Mouse (Mus musculus): ENCODE data around the gene Smg6.
"Not testable (repeated sequence)": the region's sequence is repeated elsewhere in the genome, so short reads cannot be mapped to it uniquely, and the experiment has no call there.

Gene Smg6

GRCm38 (mm10) chr11:75167643-75168589, 242.3 kb downstream of the Smg6 start:
- no peak for DNase-seq (ENCODE audit: low spot score)

- peak; percentile 77 for DNase-seq (ENCODE audit: low spot score)
These were observed 243.2 kb downstream of the Smg6 start for GRCm38 (mm10) chr11:75168590-75169361.

GRCm38 (mm10) chr11:75169405-75170080, 243.9 kb downstream of the Smg6 start, which contains the start of gene Hic1:
Gene Hic1 (minus strand): TSS chr11:75169519.
- DNase-seq (ENCODE audit: low spot score), result no peak

GRCm38 (mm10) chr11:75170136-75170751, 244.6 kb downstream of the Smg6 start:
- peak; percentile 94 for DNase-seq (ENCODE audit: low spot score)

- no peak for DNase-seq (ENCODE audit: low spot score)
These were observed 245.7 kb downstream of the Smg6 start for GRCm38 (mm10) chr11:75171186-75171865.

DNA sequence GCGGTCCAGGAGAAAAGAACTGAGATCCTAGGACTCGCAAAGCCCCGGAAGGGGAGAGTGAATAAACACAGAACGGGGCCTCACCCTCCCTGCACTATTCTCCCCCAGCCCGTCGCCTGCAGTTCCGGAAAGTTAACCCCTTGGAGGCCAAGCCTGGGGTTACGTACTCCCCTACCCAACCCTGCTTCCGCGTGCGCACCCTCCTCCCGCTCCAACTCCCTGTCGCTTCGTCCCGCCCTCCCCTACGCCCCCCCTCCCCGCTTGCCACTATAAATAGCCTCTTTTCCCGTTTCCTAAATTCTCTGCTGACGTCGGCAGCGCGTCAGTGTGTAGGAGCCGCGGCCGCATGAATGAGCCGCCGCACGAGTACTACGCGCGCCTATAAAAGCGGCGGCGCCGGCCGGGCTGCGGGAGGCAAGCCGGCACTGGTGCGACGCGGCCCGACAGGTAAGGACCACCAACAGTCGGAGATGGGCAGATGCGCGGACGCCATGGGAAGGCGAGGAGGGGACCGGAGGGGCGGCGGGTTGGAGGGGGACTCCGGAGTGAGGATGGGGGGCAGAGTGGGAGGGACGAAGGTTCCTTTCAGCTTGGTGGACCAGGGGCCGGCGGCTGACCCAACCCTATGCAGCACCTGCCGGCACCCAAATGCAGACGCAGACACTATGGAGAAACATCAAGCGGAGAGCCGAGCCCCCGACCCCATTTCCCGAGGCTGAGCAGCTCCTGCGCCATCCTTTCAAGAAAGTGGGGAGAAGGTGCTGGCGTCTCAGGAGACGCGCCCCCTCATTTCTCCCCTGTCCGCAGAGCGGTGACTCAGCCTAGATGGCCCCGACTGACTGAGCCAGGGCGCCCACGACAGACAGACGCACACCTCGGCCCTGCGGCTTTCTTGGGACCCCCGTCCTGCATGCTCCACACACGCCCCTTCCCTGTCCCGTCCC, 246.8 kb downstream of the Smg6 start:
- DNase-seq (ENCODE audit: low spot score), result no peak

- peak; percentile 47 for DNase-seq (ENCODE audit: low spot score)
These were observed 247.6 kb downstream of the Smg6 start for GRCm38 (mm10) chr11:75173095-75173798.

- DNase-seq (ENCODE audit: low spot score), result no peak
These were observed 248.2 kb downstream of the Smg6 start for GRCm38 (mm10) chr11:75173799-75174165.

GRCm38 (mm10) chr11:75174574-75174973, 249.0 kb downstream of the Smg6 start:
- DNase-seq (ENCODE audit: low spot score), result not testable (repeated sequence)

DNA sequence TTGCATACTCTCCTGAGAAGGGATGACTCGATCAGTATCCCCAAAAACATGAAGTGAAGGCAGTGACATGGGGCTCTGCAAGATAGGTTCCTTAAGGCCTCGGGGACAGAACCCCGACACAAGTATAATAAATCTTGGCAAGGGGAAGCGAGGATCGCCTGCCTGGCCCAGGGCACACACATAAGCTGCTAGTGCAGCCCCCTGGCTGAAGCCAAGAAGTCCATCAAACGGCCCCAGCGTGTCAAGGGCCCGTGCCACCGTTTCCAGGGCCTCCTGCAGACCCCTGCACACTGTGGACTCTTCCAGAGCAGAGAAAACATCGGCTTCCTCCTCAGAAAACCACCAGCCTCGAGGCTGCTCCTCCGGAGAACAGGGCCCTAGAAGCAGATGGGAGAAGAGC, 252.4 kb downstream of the Smg6 start:
- no peak for DNase-seq (ENCODE audit: low spot score)

DNA sequence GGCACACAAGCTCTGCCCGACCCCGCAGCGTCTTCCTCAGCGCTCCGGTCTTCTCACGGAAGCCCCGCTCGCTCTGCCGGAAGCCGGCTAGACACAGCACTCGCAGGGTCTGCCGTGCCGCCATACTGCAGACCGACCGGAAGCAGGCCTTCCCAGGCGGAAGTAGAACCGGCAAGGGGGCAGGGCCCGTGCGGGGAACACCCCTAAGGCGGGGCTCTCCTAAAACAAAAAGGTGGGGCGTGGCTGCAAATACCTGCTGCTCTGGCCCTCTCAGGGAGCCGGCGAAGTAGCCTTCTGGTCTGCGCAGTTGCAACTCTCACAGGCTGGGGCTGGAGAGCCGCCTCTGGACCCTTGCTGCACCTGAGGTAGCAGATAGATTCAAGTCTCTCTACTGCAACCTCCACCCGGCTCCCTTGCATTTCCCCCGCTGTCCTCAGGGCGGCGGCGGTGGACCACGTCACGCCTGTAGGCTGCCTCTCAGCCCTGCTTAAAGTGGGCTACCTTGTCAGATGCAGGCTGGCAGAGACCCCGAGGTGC, 253.1 kb downstream of the Smg6 start, which contains the start of gene Ovca2:
Gene Ovca2 (minus strand): TSS at position 164 of the 537 bp plus-strand sequence.
- DNase-seq (ENCODE audit: low spot score), result peak; percentile 88

DNA sequence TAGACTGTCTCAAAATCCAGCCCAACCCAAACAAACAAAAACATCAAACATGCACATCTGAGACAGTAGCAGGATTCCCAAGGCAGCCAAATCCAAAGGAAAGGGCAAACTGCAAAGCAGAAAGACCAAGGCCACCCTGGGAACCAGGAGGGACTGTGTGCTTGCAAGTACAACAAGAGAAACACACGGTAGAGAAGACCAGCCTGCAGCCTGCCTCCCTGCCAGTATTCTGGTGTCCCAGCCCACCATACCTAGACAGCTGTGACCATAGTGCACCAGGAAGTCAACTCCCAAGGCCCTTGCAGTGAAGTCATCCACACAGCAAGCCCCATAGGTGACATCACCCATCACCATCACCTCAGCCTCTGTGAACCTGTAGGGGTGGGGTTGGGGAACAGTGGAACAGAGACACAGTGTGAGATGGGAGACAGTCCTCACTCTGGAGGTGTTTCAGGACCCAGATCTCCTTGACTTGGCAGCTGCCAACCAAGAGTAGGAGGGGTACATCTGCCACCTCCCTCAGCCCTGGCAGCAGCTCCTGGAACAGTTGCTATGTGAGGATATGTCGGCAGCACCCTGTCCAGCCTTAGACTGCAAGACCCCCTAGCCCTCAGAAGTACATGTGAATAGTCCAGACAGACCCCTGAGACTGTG, 258.4 kb downstream of the Smg6 start:
- DNase-seq (ENCODE audit: low spot score), result no peak

DNA sequence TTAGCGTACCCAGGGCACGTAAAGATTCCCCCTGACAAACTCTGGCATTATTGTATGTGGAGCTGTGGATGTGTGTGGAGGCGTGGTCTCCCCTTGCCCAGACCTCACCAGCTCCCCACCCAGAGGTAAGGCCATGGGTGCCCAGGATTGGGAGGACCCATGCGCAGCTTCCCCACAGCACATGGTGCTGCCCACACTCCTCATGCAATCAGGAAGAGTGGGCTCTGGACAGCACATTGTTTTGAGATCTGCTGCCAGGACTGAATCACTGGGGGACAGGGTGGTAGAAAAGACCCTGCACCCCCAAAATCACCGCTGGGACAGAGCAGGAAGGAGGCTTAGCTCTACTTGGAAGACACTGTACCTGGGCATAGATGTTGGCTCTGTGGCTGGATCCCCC, 258.9 kb downstream of the Smg6 start:
- DNase-seq (ENCODE audit: low spot score), result no peak

DNA sequence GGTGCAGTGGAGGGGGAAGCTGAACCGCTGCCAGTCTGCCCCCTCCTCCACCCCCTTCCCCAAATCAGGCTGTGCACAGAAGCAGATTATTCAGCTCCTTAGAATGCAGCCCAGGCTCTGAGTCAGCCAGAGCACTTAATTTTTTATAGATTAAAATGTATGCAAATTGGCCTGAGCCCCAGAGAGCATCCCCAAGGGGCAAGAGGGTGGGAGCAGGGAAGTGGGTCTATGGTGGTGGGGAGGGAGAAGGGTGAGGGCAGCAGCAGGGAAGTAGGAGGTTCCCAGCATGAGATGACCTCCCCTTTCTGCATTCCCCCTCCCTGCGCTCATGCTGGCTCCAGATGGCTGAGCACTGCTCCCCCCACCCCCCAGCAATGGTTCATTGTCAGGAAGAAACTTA, 259.4 kb downstream of the Smg6 start:
- no peak for DNase-seq (ENCODE audit: low spot score)

- no peak for DNase-seq (ENCODE audit: low spot score)
These were observed 264.2 kb downstream of the Smg6 start for GRCm38 (mm10) chr11:75189713-75190370.

DNA sequence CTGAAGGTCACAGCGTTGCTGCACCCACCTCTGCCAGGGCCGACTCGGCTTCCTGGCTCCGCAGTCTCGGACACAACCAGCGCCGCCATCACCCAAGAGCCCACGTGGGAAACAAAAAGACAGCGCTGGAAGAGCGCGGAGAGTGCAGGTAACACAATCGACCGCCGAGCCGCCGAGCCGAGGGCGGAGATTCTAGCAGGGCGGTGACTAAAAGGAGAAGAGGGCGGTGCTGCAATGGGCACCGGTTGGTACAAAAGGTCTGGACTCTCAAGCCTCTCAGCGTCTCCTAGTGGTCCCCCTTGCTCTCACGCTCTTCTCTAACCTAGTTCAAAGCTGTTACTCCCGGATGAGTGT, 264.7 kb downstream of the Smg6 start:
- peak; percentile 86 for DNase-seq (ENCODE audit: low spot score)

- DNase-seq (ENCODE audit: low spot score), result no peak
These were observed 265.4 kb downstream of the Smg6 start, which contains the start of gene Dph1 for GRCm38 (mm10) chr11:75190905-75191441. Gene Dph1 (minus strand): TSS chr11:75191241.

- no peak for DNase-seq (ENCODE audit: low spot score)
These were observed 266.2 kb downstream of the Smg6 start for GRCm38 (mm10) chr11:75191841-75192240.
